9 mouse cellular contexts compared by ENCODE assay signal in genomic region chr16:89818661-89819060, GRCm38 (mm10).
DNase-seq lines count a peak whose midpoint lies in the region; ATAC-seq lines count a peak whose summit lies in the region.
"Had no signal": no experiment of that assay in that cellular context is flagged by ENCODE, and none has a peak within 500 bp of the region (broad histone marks: within the 10 kb centered on the region; RNA-seq: fewer than 3 reads in every experiment).

No protein-coding gene starts in this region.

- no peaks in the 10 kb centered on the region for H3K27me3 ChIP-seq in heart, embryonic 10.5 days (ENCODE audit: insufficient read depth, poor library complexity, severe bottlenecking)
- H3K27me3 ChIP-seq in lung, embryonic 15.5 days: peaks cover 9% of the 10 kb centered on the region; the same call in 1 of the 2 replicates
- H3K27me3 ChIP-seq in limb, embryonic 12.5 days: peaks cover 3% of the 10 kb centered on the region; the same call in 1 of the 2 replicates
- no peaks in the 10 kb centered on the region for H3K27me3 ChIP-seq in stomach, embryonic 16.5 days (ENCODE audit: control insufficient read depth, insufficient read depth, low read length)

- H3K36me3 ChIP-seq in heart, embryonic 10.5 days: peaks cover 13% of the 10 kb centered on the region
- no peaks in the 10 kb centered on the region for H3K36me3 ChIP-seq in lung, embryonic 15.5 days
- H3K36me3 ChIP-seq in limb, embryonic 12.5 days: peaks cover 27% of the 10 kb centered on the region
- H3K36me3 ChIP-seq in stomach, embryonic 16.5 days (ENCODE audit: control insufficient read depth, insufficient read depth, low read length): no peaks in the 10 kb centered on the region

- peak overlapping the region; percentile 72 for H3K4me2 ChIP-seq in lung, embryonic 15.5 days
- peak overlapping the region; percentile 88 for H3K4me2 ChIP-seq in limb, embryonic 12.5 days
- H3K4me2 ChIP-seq in stomach, embryonic 16.5 days (ENCODE audit: low read depth, low read length): peak overlapping the region; percentile 57; the same call in 1 of the 2 replicates

- H3K27ac ChIP-seq in heart, embryonic 10.5 days: no peak overlapping the region
- H3K27ac ChIP-seq in lung, embryonic 15.5 days: no peak overlapping the region
- H3K27ac ChIP-seq in limb, embryonic 12.5 days: no peak overlapping the region
- H3K27ac ChIP-seq in stomach, embryonic 16.5 days (ENCODE audit: low read length): no peak overlapping the region

- H3K9me3 ChIP-seq in heart, embryonic 10.5 days: no peaks in the 10 kb centered on the region
- no peaks in the 10 kb centered on the region for H3K9me3 ChIP-seq in lung, embryonic 15.5 days
- H3K9me3 ChIP-seq in limb, embryonic 12.5 days: no peaks in the 10 kb centered on the region; the same call in 1 of the 2 replicates
- H3K9me3 ChIP-seq in stomach, embryonic 16.5 days (replicated peaks; ENCODE audit: control insufficient read depth, low read length): no peaks in the 10 kb centered on the region

- ATAC-seq in lung, embryonic 15.5 days (ENCODE audit: borderline replicate concordance, extremely low read depth, low FRiP score, low TSS enrichment): no peak
- no peak; the same call in 1 of the 2 replicates for ATAC-seq in limb, embryonic 12.5 days (ENCODE audit: insufficient number of reproducible peaks, insufficient read depth, low FRiP score, low TSS enrichment, low read depth)
- ATAC-seq in stomach, embryonic 16.5 days (ENCODE audit: insufficient read depth, low FRiP score): no peak

- WGBS in heart, embryonic 10.5 days: 12% methylated on average over 4 of the region's 4 CpGs
- WGBS in lung, embryonic 15.5 days: 33% methylated on average over 4 of the region's 4 CpGs
- WGBS in limb, embryonic 12.5 days: 27% methylated on average over 4 of the region's 4 CpGs
- WGBS in stomach, embryonic 16.5 days: 44% methylated on average over 4 of the region's 4 CpGs

- H3K4me1 ChIP-seq in heart, embryonic 10.5 days: peaks cover 34% of the 10 kb centered on the region
- peaks cover 20% of the 10 kb centered on the region for H3K4me1 ChIP-seq in lung, embryonic 15.5 days
- H3K4me1 ChIP-seq in limb, embryonic 12.5 days (replicated peaks): peaks cover 34% of the 10 kb centered on the region
- no peaks in the 10 kb centered on the region for H3K4me1 ChIP-seq in stomach, embryonic 16.5 days (ENCODE audit: control insufficient read depth, insufficient read depth, low read length)

- H3K9ac ChIP-seq in lung, embryonic 15.5 days: no peak overlapping the region
- H3K9ac ChIP-seq in limb, embryonic 12.5 days (replicated peaks): no peak overlapping the region
- H3K9ac ChIP-seq in stomach, embryonic 16.5 days (ENCODE audit: low read length): no peak overlapping the region

- H3K4me3 ChIP-seq in heart, embryonic 10.5 days: peak overlapping the region; percentile 65; the same call in 1 of the 2 replicates
- no peak overlapping the region for H3K4me3 ChIP-seq in lung, embryonic 15.5 days
- no peak overlapping the region for H3K4me3 ChIP-seq in limb, embryonic 12.5 days (replicated peaks)
- no peak overlapping the region for H3K4me3 ChIP-seq in stomach, embryonic 16.5 days (replicated peaks; ENCODE audit: low read length)

- DNase-seq in heart, embryonic 10.5 days (ENCODE audit: low spot score): no peak
- DNase-seq in heart, adult 9 months (ENCODE audit: low spot score in 2 of 2): no peak
- no peak for DNase-seq in lung, postnatal 25 days (ENCODE audit: low spot score)
- no peak for DNase-seq in spleen, postnatal 36 days (ENCODE audit: low spot score in 2 of 2)
- no peak for DNase-seq in ovary, postnatal 36 days (ENCODE audit: low spot score)
- DNase-seq: gastrocnemius, adult 2 months had no signal
